Mouse (Mus musculus) hindbrain, embryonic 16.5 days (tissue): ENCODE results near the gene Lpar2. TPM values are rescaled to one million over a fixed set of nuclear protein-coding genes. Genes with fewer than 3 reads are reported as not detected.

ENCODE experiments used
- polyA plus RNA-seq: library from polyadenylated mRNA; unstranded; fragments of >200 nt; fragmentation: Nextera tagmentation; extraction: Ambion mirVana; gene quantifications from 2 replicates; pipeline ENCODE4 v1.2.1, GENCODE M21; 2015

The Lpar2 gene
- polyA plus RNA-seq, 1 experiment from 2014 or later: 0.54 TPM

Other genes with a start within 250 kb of the Lpar2 start
- 33.4 and 33.5 TPM in 2 replicates for gene Zfp868, start 196.9 kb upstream of the Lpar2 start, polyA plus RNA-seq
- gene Zfp964, start 167.9 kb upstream of the Lpar2 start, polyA plus RNA-seq: 2.1 and 2.3 TPM in 2 replicates
- 24.2 and 26.7 TPM in 2 replicates for gene Zfp869, start 111.7 kb upstream of the Lpar2 start, polyA plus RNA-seq
- gene Zfp963, start 72.5 kb upstream of the Lpar2 start, polyA plus RNA-seq: 6.5 and 8.6 TPM in 2 replicates
- 0.64 TPM in 1 of 2 replicates, not detected in the other for gene Gm20422, start 47.5 kb upstream of the Lpar2 start, polyA plus RNA-seq
- 50.1 and 56.4 TPM in 2 replicates for gene Atp13a1, start 31.3 kb upstream of the Lpar2 start, polyA plus RNA-seq
- 32.8 and 37.0 TPM in 2 replicates for gene Zfp866, start 31.3 kb upstream of the Lpar2 start, polyA plus RNA-seq
- 32.2 and 34.5 TPM in 2 replicates for gene Gmip, start 13.8 kb upstream of the Lpar2 start, polyA plus RNA-seq
- 60.5 TPM in 2 replicates for gene Pbx4, start 10.1 kb downstream of the Lpar2 start, polyA plus RNA-seq
- gene Cilp2, start 65.3 kb downstream of the Lpar2 start, polyA plus RNA-seq: 6.6 and 7.0 TPM in 2 replicates
- 3.5 and 3.7 TPM in 2 replicates for gene Tssk6, start 79.8 kb downstream of the Lpar2 start, polyA plus RNA-seq
- 191 and 216 TPM in 2 replicates for gene Ndufa13, start 80.1 kb downstream of the Lpar2 start, polyA plus RNA-seq
- 13.6 and 14.3 TPM in 2 replicates for gene Yjefn3, start 80.3 kb downstream of the Lpar2 start, polyA plus RNA-seq
- 13.9 and 19.7 TPM in 2 replicates for gene Gatad2a, start 174.0 kb downstream of the Lpar2 start, polyA plus RNA-seq
- 61.5 and 71.2 TPM in 2 replicates for gene Mau2, start 220.3 kb downstream of the Lpar2 start, polyA plus RNA-seq
- gene Sugp1, start 220.4 kb downstream of the Lpar2 start, polyA plus RNA-seq: 54.4 and 55.8 TPM in 2 replicates